Mouse (Mus musculus): ENCODE measurements around the gene Dpm1. TPM values are rescaled to one million over a fixed set of nuclear protein-coding genes. Genes with fewer than 3 reads are reported as not detected.
A peak's percentile ranks its signal among the peaks of the same experiment; 100 is the strongest.

The Dpm1 gene
- 10 to 100 TPM; 50.8 to 60.8 TPM for total RNA-seq (2021)

DNA sequence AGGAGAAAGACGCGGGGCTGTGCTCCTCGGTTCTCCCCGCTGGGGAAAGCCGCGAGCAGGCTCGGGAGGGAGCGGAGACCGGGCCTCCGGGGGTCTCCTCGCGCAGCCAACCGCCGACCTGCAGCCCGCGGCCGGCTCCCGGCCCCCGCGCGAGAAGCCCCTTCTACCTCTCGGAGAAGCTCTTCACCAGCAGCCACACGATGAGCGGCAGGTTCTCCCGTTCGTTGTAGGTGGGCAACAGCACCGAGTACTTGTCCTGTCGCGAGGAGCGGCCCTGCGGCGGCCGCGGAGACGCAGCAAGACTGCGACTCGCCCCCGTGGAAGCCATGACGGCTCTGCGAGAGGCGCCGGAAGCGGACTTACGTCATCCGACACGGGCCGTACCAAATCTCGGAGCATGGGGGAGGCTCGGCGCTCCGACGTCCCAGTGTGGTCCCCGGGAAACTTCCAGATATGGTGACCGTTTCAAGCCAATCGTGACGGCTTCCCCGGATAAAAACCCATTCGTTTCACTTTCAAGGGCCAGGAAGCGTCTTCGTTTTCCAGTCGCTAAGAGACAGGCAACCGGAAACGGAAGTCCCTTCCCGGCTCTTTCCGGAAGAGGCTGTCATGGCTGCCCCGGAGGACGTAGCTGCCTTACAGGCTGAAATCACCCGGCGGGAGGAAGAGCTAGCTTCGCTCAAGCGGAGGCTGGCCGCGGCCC is at the start of gene Dpm1, which contains the start of the genes Gm20716 and Mocs3:
Gene Dpm1, minus strand, starts transcription at position 566 of the 703 bp plus-strand sequence.
Gene Gm20716, minus strand, starts transcription at position 339 of the 703 bp plus-strand sequence.
Gene Mocs3, plus strand, starts transcription at position 597 of the 703 bp plus-strand sequence.
- peak; percentile 85 for DNase-seq

DNA sequence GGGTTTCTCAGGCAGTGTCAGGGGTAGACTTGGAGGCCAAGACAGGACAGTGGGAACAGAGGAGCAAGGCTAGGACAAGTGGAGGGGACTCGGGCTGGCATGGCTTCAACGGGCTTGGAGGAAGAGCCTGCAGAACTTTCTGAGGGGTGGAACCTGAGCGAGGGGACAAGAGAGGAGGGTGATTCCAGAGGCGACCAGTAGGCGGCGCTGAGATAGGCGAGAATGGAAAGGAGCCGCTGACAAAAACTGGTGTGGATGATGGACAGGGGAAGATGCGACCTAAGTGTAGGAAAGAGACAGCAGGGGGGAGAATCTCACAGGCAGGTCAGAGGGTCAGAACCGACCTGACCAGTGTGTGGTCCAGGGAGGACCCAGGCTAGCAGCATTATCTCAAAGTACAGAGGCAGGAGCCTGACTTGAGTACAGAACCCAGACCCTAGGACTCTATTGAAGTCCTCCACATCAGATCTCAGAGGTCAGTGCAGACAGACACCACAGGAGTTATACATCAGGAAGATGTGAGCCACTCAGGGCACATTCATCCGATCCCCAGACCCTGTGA is 44.1 kb upstream of the Dpm1 start:
- peak; percentile 80 for DNase-seq

GRCm38 (mm10) chr2:168273387-168273786 is 43.0 kb upstream of the Dpm1 start:
- DNase-seq, result no peak

GRCm38 (mm10) chr2:168268033-168268432 is 37.6 kb upstream of the Dpm1 start:
- DNase-seq, result peak; percentile 39

- DNase-seq, result no peak
Observed at GRCm38 (mm10) chr2:168260900-168261299, 30.5 kb upstream of the Dpm1 start.

- DNase-seq, result no peak
Observed at GRCm38 (mm10) chr2:168260124-168260523, 29.7 kb upstream of the Dpm1 start.

DNA sequence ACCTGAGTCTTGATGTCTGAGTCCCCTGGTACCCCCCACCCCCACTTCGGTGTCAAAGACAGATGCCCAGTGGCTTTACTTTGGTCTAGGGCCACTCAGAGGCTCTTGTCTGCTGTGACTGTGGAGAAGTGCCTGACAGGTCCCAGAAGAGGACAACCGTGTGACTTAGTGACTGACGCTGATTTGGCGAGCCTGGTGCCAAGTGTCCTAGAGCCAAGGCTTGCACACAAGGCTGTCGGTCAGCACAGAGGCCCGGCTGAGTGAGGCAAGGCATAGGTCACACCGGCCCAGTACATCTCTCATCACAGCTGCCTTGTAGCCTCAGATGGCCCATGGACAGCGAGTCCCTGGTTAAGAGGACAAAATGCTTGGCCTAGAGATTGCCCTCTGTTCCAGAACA is 28.7 kb upstream of the Dpm1 start:
- DNase-seq, result no peak

DNA sequence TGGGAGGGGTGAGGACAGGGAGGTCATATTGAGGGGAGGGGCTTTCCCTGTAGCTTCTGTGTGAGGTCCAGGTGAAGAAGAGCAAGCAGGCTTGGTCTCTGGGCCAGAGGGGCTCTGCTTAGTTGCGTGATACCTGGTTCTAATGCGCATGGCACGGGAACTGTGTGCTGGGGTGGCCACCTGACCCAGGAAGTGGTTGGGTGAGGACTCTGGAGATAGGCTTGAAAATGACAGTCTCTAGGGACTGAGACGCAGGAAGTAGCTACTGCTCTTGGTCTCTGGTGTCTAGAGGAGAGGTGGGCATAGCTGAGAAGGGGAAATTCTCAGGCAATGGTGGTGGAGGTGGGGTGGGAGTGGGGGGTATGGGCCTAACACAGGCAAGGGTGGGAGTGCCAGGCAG is 26.8 kb upstream of the Dpm1 start:
- DNase-seq, result no peak

- DNase-seq, result no peak
Observed at GRCm38 (mm10) chr2:168256506-168256905, 26.1 kb upstream of the Dpm1 start.

DNA sequence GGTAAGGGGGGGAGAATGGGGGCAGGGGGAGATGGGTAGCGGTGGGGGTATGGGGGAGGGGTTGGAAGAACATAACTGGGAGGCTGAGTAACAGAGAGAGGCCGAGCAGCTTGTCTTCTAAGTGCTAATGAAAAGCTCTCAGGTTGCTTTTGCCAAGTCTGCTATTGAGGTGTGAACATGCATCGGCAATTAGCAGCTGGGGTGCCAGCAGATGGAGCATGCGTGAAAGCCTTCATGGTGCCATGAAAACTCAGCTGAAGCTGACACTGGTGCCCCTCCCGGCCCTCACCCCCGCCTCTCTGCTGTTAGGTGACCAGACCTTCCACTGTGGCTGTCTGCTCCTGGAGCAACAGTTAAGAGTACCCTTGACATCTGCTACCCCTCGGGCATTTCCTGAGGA is 23.4 kb upstream of the Dpm1 start:
- no peak for DNase-seq

GRCm38 (mm10) chr2:168252639-168253292 is 22.4 kb upstream of the Dpm1 start:
- peak; percentile 25 for DNase-seq

DNA sequence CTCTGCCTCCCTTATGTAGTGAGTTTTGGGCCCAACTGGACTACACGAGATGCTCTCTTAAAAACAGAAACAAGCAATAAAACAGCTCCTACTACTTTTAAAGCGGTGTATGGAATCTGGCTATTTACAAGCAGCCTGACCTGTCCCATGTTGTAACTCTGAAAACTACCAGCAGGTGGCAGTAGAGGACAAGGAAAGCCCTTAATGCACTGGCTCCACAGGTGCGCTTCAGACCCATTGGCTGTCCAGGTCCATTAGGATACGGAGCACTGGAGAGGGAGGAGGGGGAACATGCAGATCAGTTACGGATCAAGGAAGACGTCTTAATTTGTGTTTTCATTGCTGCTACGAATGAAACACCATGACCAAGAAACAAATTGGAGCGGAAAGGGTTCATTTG is 19.9 kb upstream of the Dpm1 start:
- DNase-seq, result peak; percentile 88

GRCm38 (mm10) chr2:168248856-168249245 is 18.5 kb upstream of the Dpm1 start:
- peak; percentile 19 for DNase-seq

GRCm38 (mm10) chr2:168248167-168248855 is 17.9 kb upstream of the Dpm1 start:
- no peak for DNase-seq

- no peak for DNase-seq
Observed at GRCm38 (mm10) chr2:168245571-168245970, 15.2 kb upstream of the Dpm1 start.

DNA sequence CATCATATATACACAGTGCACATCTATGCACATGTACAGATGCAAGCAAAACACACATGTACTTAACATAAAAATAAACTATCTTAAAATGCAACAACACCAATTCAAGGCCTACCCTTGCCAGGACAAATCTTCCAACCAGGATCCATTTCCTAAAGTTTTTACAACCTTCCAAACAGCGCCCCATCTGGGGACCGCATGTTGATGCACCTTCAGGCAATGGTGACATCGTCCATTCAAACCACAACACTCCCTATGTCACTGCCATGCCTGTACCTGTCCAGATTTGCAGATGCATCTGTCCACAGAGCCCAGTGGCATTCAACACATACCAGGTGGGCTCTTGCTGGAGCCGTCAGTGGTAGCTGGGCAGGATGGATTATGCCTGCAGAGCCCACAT is 12.9 kb upstream of the Dpm1 start:
- DNase-seq, result no peak

DNA sequence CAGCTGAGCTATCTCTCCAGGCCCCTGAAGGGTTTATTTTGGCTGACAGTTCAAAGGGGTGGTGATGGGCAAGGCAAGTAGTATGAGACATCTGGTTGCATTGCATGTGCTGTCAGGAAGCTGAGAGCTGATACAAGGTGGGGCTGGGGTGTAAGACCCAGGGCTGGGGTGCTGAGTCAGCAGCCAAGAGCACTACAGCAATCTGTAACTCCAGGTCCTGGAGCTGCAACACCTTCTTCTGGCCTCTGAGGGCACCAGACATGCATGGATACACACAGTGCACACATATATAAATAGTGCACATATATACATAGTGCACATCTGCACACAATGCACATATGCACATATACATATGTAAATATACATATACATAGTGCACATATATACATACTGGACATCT is 12.4 kb upstream of the Dpm1 start:
- no peak for DNase-seq

DNA sequence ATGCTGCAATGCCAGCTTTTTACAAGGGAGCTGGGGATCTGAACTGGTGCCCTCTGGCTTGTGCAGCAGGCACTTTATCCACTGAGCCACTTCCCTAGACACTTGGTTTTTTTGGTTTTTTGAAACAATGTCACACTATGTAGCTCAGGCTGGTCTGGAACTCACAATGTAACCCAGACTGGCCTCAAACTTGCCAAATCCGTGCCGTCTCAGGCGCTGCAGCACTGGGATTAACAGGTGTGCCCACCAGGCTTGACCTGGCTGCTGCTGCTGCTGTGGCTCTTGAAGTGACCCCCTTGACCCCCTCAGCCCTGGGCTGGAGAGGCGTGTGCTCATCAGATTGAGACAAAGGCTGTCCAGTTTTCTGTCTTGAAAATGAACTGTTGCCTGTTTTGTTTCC is 7.9 kb upstream of the Dpm1 start:
- no peak for DNase-seq

DNA sequence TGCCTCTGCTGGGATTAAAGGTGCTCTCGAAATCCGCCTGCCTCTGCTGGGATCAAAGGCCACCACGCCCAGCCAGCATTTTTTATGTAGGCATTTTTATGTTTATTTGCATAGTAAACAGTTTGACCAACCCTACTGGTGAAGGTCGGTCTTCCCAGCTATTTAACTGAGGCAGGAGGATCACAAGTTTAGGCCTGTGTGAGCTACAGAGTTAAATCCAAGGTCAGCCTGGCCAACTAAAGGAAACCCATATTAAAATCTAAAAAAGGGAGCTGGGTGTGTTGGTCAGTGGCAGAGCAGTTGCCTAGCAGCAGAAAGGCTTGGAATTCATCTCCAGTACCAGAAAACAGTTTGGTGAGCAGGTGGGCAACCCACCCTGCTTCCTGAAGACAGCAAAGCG is 2.9 kb upstream of the Dpm1 start:
- no peak for DNase-seq

- peak; percentile 25 for DNase-seq
Observed at GRCm38 (mm10) chr2:168231471-168231829, 1.1 kb upstream of the Dpm1 start.

DNA sequence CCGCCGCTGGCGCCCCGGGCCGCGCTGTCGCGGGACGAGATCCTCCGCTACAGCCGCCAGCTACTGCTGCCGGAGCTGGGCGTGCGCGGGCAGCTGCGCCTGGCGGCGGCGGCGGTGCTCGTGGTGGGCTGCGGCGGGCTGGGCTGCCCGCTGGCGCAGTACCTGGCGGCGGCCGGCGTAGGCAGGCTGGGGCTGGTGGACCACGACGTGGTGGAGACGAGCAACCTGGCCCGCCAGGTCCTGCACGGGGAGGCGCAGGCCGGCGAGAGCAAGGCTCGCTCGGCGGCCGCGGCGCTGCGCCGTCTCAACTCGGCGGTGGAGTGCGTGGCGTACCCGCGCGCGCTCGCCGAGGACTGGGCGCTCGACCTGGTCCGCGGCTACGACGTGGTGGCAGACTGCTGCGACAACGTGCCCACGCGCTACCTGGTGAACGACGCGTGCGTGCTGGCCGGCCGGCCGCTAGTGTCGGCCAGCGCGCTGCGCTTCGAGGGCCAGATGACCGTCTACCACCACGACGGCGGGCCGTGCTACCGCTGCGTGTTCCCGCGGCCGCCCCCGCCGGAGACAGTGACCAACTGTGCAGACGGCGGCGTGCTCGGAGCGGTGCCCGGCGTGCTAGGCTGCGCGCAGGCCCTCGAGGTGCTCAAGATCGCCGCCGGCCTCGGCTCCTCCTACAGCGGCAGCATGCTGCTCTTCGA is 531 bp upstream of the Dpm1 start:
- peak; percentile 22 for DNase-seq
